Mouse (Mus musculus) lung, adult 2 months (tissue): ENCODE data around the gene Mkks.
A peak's percentile ranks its signal among the peaks of the same experiment; 100 is the strongest.

ENCODE experiments used
- CTCF ChIP-seq: fragments of 200-500 bp; IDR thresholded peaks from 2 replicates; pipeline ENCODE4 v1.5.1; 2011; ENCODE audit warnings: mild to moderate bottlenecking, low read length, control low read depth; ENCODE audit not compliant: insufficient read depth
- POLR2A ChIP-seq: fragments of 200-500 bp; IDR thresholded peaks from 2 replicates; pipeline ENCODE4 v1.6.1; 2011; ENCODE audit warnings: low read depth, mild to moderate bottlenecking, control low read depth, low read length, borderline replicate concordance; ENCODE audit errors: extremely low read depth

GRCm38 (mm10) chr2:136891951-136892371, 772 bp upstream of the Mkks start:
- no peak for TF ChIP-seq CTCF
- peak; percentile 74; the same call in 1 of the 2 replicates for TF ChIP-seq POLR2A
